ENCODE assay signal across 7 mouse cellular contexts in genomic region chr1:151348293-151348692, GRCm38 (mm10). TPM values are rescaled to one million over a fixed set of nuclear protein-coding genes. Genes with fewer than 3 reads are reported as not detected.
DNase-seq lines count a peak whose midpoint lies in the region; ATAC-seq and TF ChIP-seq lines count a peak whose summit lies in the region.
"Not testable (repeated sequence)": the region's sequence is repeated elsewhere in the genome, so short reads cannot be mapped to it uniquely, and the experiment has no call there.

No protein-coding gene starts in this region.

- not testable (repeated sequence) for H3K27ac ChIP-seq in CH12.LX (ENCODE audit: insufficient read depth, low read depth); kidney, embryonic 16.5 days (ENCODE audit: low read length); lung, embryonic 14.5 days (ENCODE audit: low read depth)
- H3K27ac ChIP-seq in heart, adult 2 months: peak overlapping the region; percentile 57

- peak in 1 of 2 experiments; percentile 45; a peak in 2 of 4 replicates for TF ChIP-seq CTCF in CH12.LX (conservative IDR thresholded peaks at IDR 0.05 in 1 of 2, IDR thresholded peaks at IDR 0.05 in 1 of 2; ENCODE audit: low read depth in 2 of 2, low read length in 2 of 2)
- peak; percentile 55 for TF ChIP-seq CTCF in heart, adult 2 months (IDR thresholded peaks at IDR 0.05)
- TF ChIP-seq CTCF in lung, embryonic 14.5 days (IDR thresholded peaks at IDR 0.05; ENCODE audit: low read depth): peak; percentile 19

- TF ChIP-seq POLR2A in CH12.LX (IDR thresholded peaks at IDR 0.05; ENCODE audit: low read depth, low read length); heart, adult 2 months (IDR thresholded peaks at IDR 0.05; ENCODE audit: insufficient read depth, low read depth, low read length): not testable (repeated sequence)

- TF ChIP-seq RAD21 in CH12.LX (IDR thresholded peaks at IDR 0.05; ENCODE audit: low read depth, low read length): peak; percentile 27

- peaks cover 23 to 41% of the 10 kb centered on the region in 2 experiments for H3K36me3 ChIP-seq in CH12.LX (replicated peaks in 1 of 2; ENCODE audit: control insufficient read depth in 1 of 2, insufficient read depth in 1 of 2, low read length in 1 of 2)
- H3K36me3 ChIP-seq in heart, adult 2 months (ENCODE audit: control insufficient read depth, insufficient read depth, low read length): peaks cover 43% of the 10 kb centered on the region
- H3K36me3 ChIP-seq in kidney, embryonic 16.5 days (ENCODE audit: insufficient read depth, low read length): peaks cover 24% of the 10 kb centered on the region
- H3K36me3 ChIP-seq in lung, embryonic 14.5 days (ENCODE audit: insufficient read depth): peaks cover 33% of the 10 kb centered on the region
- H3K36me3 ChIP-seq in splenic B cell, adult 2 months (ENCODE audit: control insufficient read depth, insufficient read depth, low read length, poor library complexity, severe bottlenecking): not testable (repeated sequence)

- peak; percentile 43 for DNase-seq in CH12.LX (ENCODE audit: extremely low read depth)
- DNase-seq in cerebellum, postnatal 10 days: peak; percentile 13 to 38
- DNase-seq in heart, adult 2 months; lung, embryonic 14.5 days: not testable (repeated sequence)
- DNase-seq in induced T-regulatory cell, adult 2 months (ENCODE audit: low read depth): peak; percentile 43
- DNase-seq in splenic B cell, adult 2 months (ENCODE audit: low read depth, low spot score): peak; percentile 37

- not testable (repeated sequence) for H3K4me3 ChIP-seq in CH12.LX (replicated peaks in 1 of 3; ENCODE audit: low read depth in 2 of 3, low read length in 2 of 3, poor library complexity in 1 of 3); lung, embryonic 14.5 days (ENCODE audit: low read depth, low read length)
- H3K4me3 ChIP-seq in heart, adult 2 months: peak overlapping the region; percentile 26
- H3K4me3 ChIP-seq in kidney, embryonic 16.5 days (ENCODE audit: low read length): peak overlapping the region; percentile 32

- intact Hi-C loops in heart, adult 2 months (cut with DNase I): loop anchor here (5.0 kb wide), 1 partner anchor 311 kb away; no protein-coding TSS in a partner anchor

- H3K27me3 ChIP-seq in CH12.LX (replicated peaks); heart, adult 2 months (ENCODE audit: control insufficient read depth, insufficient read depth, low read length); kidney, embryonic 16.5 days (ENCODE audit: insufficient read depth, low read length); lung, embryonic 14.5 days (ENCODE audit: insufficient read depth, low read length); splenic B cell, adult 2 months (ENCODE audit: control insufficient read depth, insufficient read depth, low read length, poor library complexity, severe bottlenecking): not testable (repeated sequence)

- 42% methylated on average over 4 of the region's 4 CpGs for WGBS in heart, adult 2 months
- 78% methylated on average over 4 of the region's 4 CpGs for WGBS in kidney, embryonic 16.5 days
- 60% methylated on average over 4 of the region's 4 CpGs for WGBS in lung, embryonic 14.5 days

- ATAC-seq in kidney, embryonic 16.5 days (ENCODE audit: low FRiP score, low TSS enrichment); lung, embryonic 14.5 days (ENCODE audit: insufficient read depth): not testable (repeated sequence)

- not testable (repeated sequence) for TF ChIP-seq EP300 in CH12.LX (IDR thresholded peaks at IDR 0.05; ENCODE audit: low read length); heart, adult 2 months (IDR thresholded peaks at IDR 0.05; ENCODE audit: insufficient read depth, low read depth, low read length)

- peaks cover 0 to 38% of the 10 kb centered on the region in 2 experiments; a peak in 2 of 4 replicates for H3K4me1 ChIP-seq in CH12.LX (ENCODE audit: control insufficient read depth in 1 of 2, insufficient read depth in 2 of 2)
- H3K4me1 ChIP-seq in heart, adult 2 months (ENCODE audit: control insufficient read depth, insufficient read depth, low read length); lung, embryonic 14.5 days (ENCODE audit: insufficient read depth): not testable (repeated sequence)
- peaks cover 13% of the 10 kb centered on the region for H3K4me1 ChIP-seq in kidney, embryonic 16.5 days (ENCODE audit: insufficient read depth, low read length)

- H3K9me3 ChIP-seq in CH12.LX (replicated peaks; ENCODE audit: low read length); kidney, embryonic 16.5 days (ENCODE audit: low read length); lung, embryonic 14.5 days (ENCODE audit: low read depth, low read length): not testable (repeated sequence)

- not testable (repeated sequence) for H3K9ac ChIP-seq in CH12.LX (ENCODE audit: insufficient read depth, low read depth); heart, adult 2 months (ENCODE audit: low read depth, low read length); lung, embryonic 14.5 days
- peak overlapping the region; percentile 51; the same call in 1 of the 2 replicates for H3K9ac ChIP-seq in kidney, embryonic 16.5 days (replicated peaks; ENCODE audit: low read length)

- in situ Hi-C loops in CH12.LX (cut with MboI; ENCODE audit: low pct_ligation_motif_present, low pct_unique_long_range_greater_than_20kb, low sequenced_read_pairs): loop anchor here (10.0 kb wide), 1 partner anchor 263 kb away; no protein-coding TSS in a partner anchor

- not testable (repeated sequence) for H3K4me2 ChIP-seq in CH12.LX (ENCODE audit: insufficient read depth, low read depth, poor library complexity, severe bottlenecking); lung, embryonic 14.5 days
- peak overlapping the region; percentile 40 for H3K4me2 ChIP-seq in kidney, embryonic 16.5 days (replicated peaks; ENCODE audit: low read depth, low read length)

- peaks cover 70% of the 10 kb centered on the region for H3K79me2 ChIP-seq in CH12.LX (replicated peaks; ENCODE audit: control insufficient read depth, extremely low read depth, insufficient read depth, poor library complexity, severe bottlenecking)
- H3K79me2 ChIP-seq in heart, adult 2 months (replicated peaks; ENCODE audit: control insufficient read depth, insufficient read depth, low read length): not testable (repeated sequence)

- dilution Hi-C loops in CH12.LX (cut with MboI; ENCODE audit: extremely low pct_ligation_motif_present, extremely low pct_unique_long_range_greater_than_20kb, low sequenced_read_pairs): not testable (repeated sequence)

TF ChIP-seq in CH12.LX, 34 proteins besides CTCF, POLR2A, EP300 and RAD21:
- TF ChIP-seq TBP (conservative IDR thresholded peaks at IDR 0.05; ENCODE audit: low read depth, low read length) (0 out of 2 replicates have a peak, but pooled peaks have one; percentile 52), CHD1 (IDR thresholded peaks at IDR 0.05; ENCODE audit: low read depth, low read length) (0 out of 2 replicates have a peak, but pooled peaks have one; percentile 39)

RNA-seq across cellular contexts. Expression of gene Ivns1abp, which starts 4.0 kb away (rescaled TPM):
- 77.6 and 88.1 TPM in 2 replicates for total RNA-seq in CH12.LX (2012; rRNA removed)
- total RNA-seq in CH12.LX (2014; rRNA removed): 197 and 234 TPM in 2 replicates
- polyA plus RNA-seq in CH12.LX (2012; ENCODE audit: insufficient read length, low read depth): 212 and 216 TPM in 2 replicates
- 100 to 1,000 TPM; 659 to 843 TPM for total RNA-seq in heart, adult 2 months (2021)
- 259 and 495 TPM in 2 replicates for polyA plus RNA-seq in heart, adult 2 months (2012; rRNA removed)
- 534 and 540 TPM in 2 replicates for polyA plus RNA-seq in kidney, embryonic 16.5 days (2015; fragmentation: Nextera tagmentation; extraction: Ambion mirVana)
- polyA plus RNA-seq in lung, embryonic 14.5 days (2014; fragmentation: Nextera tagmentation; extraction: Ambion mirVana): 266 and 268 TPM in 2 replicates
